9 mouse cellular contexts compared by ENCODE assay signal in the genomic region with DNA sequence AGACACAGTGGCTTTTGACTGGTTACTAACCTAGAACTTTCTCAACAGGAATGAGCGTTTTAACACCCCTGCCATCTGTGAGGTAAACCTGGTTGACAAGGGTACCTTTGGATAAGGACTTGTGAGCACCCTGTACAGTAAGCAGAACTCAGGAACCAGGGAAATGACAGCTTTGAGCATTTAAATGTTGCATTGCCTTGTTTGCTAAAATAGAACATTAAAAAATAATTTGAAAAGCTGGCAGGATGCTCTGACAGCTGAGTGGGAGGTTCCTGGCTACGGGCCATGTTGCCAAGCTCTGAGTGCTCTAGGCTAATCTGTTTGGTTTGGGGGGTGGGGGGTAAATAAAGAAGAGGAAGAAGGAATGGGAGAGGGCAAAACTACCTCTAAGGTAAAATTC.
A peak's percentile ranks its signal among the peaks of the same experiment; 100 is the strongest.
DNase-seq lines count a peak whose midpoint lies in the region; ATAC-seq and TF ChIP-seq lines count a peak whose summit lies in the region.
"Had no signal": no experiment of that assay in that cellular context is flagged by ENCODE, and none has a peak within 500 bp of the region (broad histone marks: within the 10 kb centered on the region; RNA-seq: fewer than 3 reads in every experiment).

No protein-coding gene starts in this region.

- ATAC-seq in frontal cortex, adult (ENCODE audit: low TSS enrichment), result peak; percentile 46

- H3K4me1 ChIP-seq in cortical plate, adult 2 months (ENCODE audit: control insufficient read depth, insufficient read depth, low read length), result peaks cover 2% of the 10 kb centered on the region; the same call in 1 of the 2 replicates

- H3K27ac ChIP-seq in cortical plate, adult 2 months (ENCODE audit: insufficient read depth, low read length), result peak overlapping the region; percentile 64; the same call in 1 of the 2 replicates
- H3K27ac ChIP-seq in left cerebral cortex, adult 2 months, result peak overlapping the region; percentile 84
- H3K27ac ChIP-seq: limb, embryonic 12.5 days had no signal

- intact Hi-C loops in left cerebral cortex, adult 2 months (cut with DNase I), result loop anchor here (2.0 to 5.0 kb wide), 2 partner anchors 87 to 229 kb away; no protein-coding TSS in a partner anchor

- TF ChIP-seq POLR2A in cortical plate, adult 2 months (IDR thresholded peaks at IDR 0.05; ENCODE audit: extremely low read depth, insufficient read depth, low read length), result no peak

- DNase-seq in frontal cortex, postnatal 25 days (ENCODE audit: low spot score in 2 of 2), result no peak
- DNase-seq in CD4-positive helper T cell, adult 2 months (ENCODE audit: low read depth, low spot score), result peak; percentile 39
- DNase-seq in left cerebral cortex, adult 2 months (ENCODE audit: extremely low spot score in 1 of 2, low spot score in 2 of 2), result peak; percentile 61 to 63
- DNase-seq in right cerebral cortex, postnatal 14 days, result peak; percentile 70
- DNase-seq in gastrocnemius, postnatal 4 days (ENCODE audit: low spot score in 2 of 2), result no peak
- no peak for DNase-seq in retina, postnatal 1 day

- no peak overlapping the region for H3K4me3 ChIP-seq in cortical plate, adult 2 months (ENCODE audit: insufficient read depth, low read length)
- H3K4me3 ChIP-seq in left cerebral cortex, adult 2 months, result 0 out of 2 replicates have a peak overlapping the region, but pooled peaks have one; percentile 13
- H3K4me3 ChIP-seq: limb, embryonic 12.5 days had no signal

- no peak for TF ChIP-seq CTCF in cortical plate, adult 2 months (IDR thresholded peaks at IDR 0.05; ENCODE audit: extremely low read depth, insufficient read depth, low read length)
- no peak for TF ChIP-seq CTCF in left cerebral cortex, adult 2 months (IDR thresholded peaks at IDR 0.05)

Comparison
In these comparisons a context has a peak if more than half of its experiments do, and no peak if none do; other contexts are left out.
1. DNase-seq: peak in CD4-positive helper T cell, adult 2 months (single experiment), left cerebral cortex, adult 2 months (2 of 2) and right cerebral cortex, postnatal 14 days (single experiment); none in frontal cortex, postnatal 25 days (0 of 2), gastrocnemius, postnatal 4 days (0 of 2) and retina, postnatal 1 day (single experiment).